Mouse (Mus musculus) intestine, embryonic 15.5 days (tissue): Measurements from ENCODE around the gene Plk4. TPM values are rescaled to one million over a fixed set of nuclear protein-coding genes. Genes with fewer than 3 reads are reported as not detected.
"Not testable (repeated sequence)": the region's sequence is repeated elsewhere in the genome, so short reads cannot be mapped to it uniquely, and the experiment has no call there.

Experiments used
- ATAC-seq: fragments of 200-750 bp; cut with Nextera tagmentation; 2 replicates; pipeline ENCODE4 v1.8.0; 2017; ENCODE audit warnings: moderate TSS enrichment, moderate library complexity
- H3K27ac ChIP-seq: fragments of 300-500 bp; sonication (generic); 2 replicates; pipeline ENCODE4 v1.5.1; 2015; ENCODE audit warnings: mild to moderate bottlenecking, inconsistent platforms
- H3K27me3 ChIP-seq: fragments of 300-500 bp; sonication (generic); replicated peaks from 2 replicates; pipeline ENCODE4 v1.6.1; 2015; ENCODE audit warnings: inconsistent platforms
- H3K36me3 ChIP-seq: fragments of 300-500 bp; sonication (generic); 2 replicates; pipeline ENCODE4 v1.6.1; 2015; ENCODE audit warnings: inconsistent platforms
- H3K4me1 ChIP-seq: fragments of 300-500 bp; sonication (generic); replicated peaks from 2 replicates; pipeline ENCODE4 v1.6.1; 2015; ENCODE audit warnings: inconsistent platforms
- H3K4me2 ChIP-seq: fragments of 300-500 bp; sonication (generic); replicated peaks from 2 replicates; pipeline ENCODE4 v1.6.1; 2015; ENCODE audit warnings: mild to moderate bottlenecking, inconsistent platforms
- H3K4me3 ChIP-seq: fragments of 300-500 bp; sonication (generic); replicated peaks from 2 replicates; pipeline ENCODE4 v1.5.1; 2015; ENCODE audit warnings: inconsistent platforms
- H3K9ac ChIP-seq: fragments of 300-500 bp; sonication (generic); 2 replicates; pipeline ENCODE4 v1.6.1; 2015; ENCODE audit warnings: inconsistent platforms
- H3K9me3 ChIP-seq: fragments of 300-500 bp; sonication (generic); 2 replicates; pipeline ENCODE4 v1.6.1; 2016; ENCODE audit warnings: inconsistent platforms
- WGBS: fragments of 180-500 bp; shearing (Covaris S2); methylation state at CpG from one replicate; pipeline ENCODE4 v1.1.7; 2015; 5-methylcytosine and 5-hydroxymethylcytosine counted together
- polyA plus RNA-seq: library from polyadenylated mRNA; unstranded; fragments of >200 nt; fragmentation: Nextera tagmentation; extraction: Ambion mirVana; gene quantifications from 2 replicates; pipeline ENCODE4 v1.2.1, GENCODE M21; 2015

The Plk4 gene
- polyA plus RNA-seq, 1 experiment from 2014 or later: 44.5 TPM

DNA sequence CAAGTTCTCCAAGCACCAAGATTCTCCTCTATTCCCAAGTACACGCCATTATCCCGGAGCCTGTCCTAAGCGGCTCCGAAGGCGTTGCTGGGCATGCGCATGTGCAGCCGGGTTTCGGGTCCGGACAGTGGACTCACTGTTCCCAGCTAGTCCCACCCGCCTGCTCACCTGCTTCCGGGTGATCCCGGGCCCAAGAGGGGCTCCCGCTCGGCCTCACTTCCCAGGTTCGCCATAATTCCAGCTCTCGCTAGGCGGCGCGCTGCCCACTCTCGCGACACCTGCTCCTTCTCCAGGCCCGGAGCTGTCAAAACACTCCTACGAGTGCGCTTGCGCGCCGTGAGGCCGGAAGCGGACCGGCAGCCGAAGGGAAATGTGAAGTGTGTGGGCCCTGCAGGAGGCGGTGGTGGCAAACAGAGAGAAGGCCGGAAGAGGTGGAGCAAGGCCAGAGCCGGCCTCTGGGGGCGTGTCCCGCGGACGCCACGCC lies 46.7 kb downstream of the Plk4 start, which contains the start of gene Mfsd8:
TSS of gene Mfsd8 (minus strand) at position 414 of the 484 bp plus-strand sequence.
- H3K4me2 ChIP-seq: peak within 1 kb of the TSS; percentile 79
- not testable (repeated sequence) for H3K4me1 ChIP-seq, H3K9me3 ChIP-seq, H3K27me3 ChIP-seq, H3K36me3 ChIP-seq
- H3K27ac ChIP-seq: peak within 1 kb of the TSS; percentile 68
- peak; percentile 99 for ATAC-seq
- peak within 1 kb of the TSS; percentile 51 for H3K4me3 ChIP-seq
- peak within 1 kb of the TSS; percentile 45 for H3K9ac ChIP-seq
- under 1% methylated on average over 39 of the region's 39 CpGs for WGBS

- 0% methylated on average over 3 of the region's 4 CpGs for WGBS
- H3K27ac ChIP-seq: peak within 1 kb of the TSS; percentile 68
- peak within 1 kb of the TSS; percentile 45 for H3K9ac ChIP-seq
- H3K4me3 ChIP-seq: peak within 1 kb of the TSS; percentile 51
- H3K36me3 ChIP-seq, ATAC-seq, H3K27me3 ChIP-seq, H3K9me3 ChIP-seq, H3K4me1 ChIP-seq: not testable (repeated sequence)
- H3K4me2 ChIP-seq: peak within 1 kb of the TSS; percentile 79
Measured at GRCm38 (mm10) chr3:40846957-40847017, 47.0 kb downstream of the Plk4 start, which contains the start of gene Abhd18. Gene Abhd18, plus strand, starts transcription at chr3:40846970.

GRCm38 (mm10) chr3:40847018-40847417 lies 47.2 kb downstream of the Plk4 start:
- not testable (repeated sequence) for H3K27me3 ChIP-seq, H3K36me3 ChIP-seq, ATAC-seq, H3K9me3 ChIP-seq, H3K4me1 ChIP-seq
- peak overlapping the region; percentile 51 for H3K4me3 ChIP-seq
- H3K4me2 ChIP-seq: peak overlapping the region; percentile 79
- H3K27ac ChIP-seq: peak overlapping the region; percentile 68
- H3K9ac ChIP-seq: peak overlapping the region; percentile 45
- under 1% methylated on average over 20 of the region's 21 CpGs for WGBS

DNA sequence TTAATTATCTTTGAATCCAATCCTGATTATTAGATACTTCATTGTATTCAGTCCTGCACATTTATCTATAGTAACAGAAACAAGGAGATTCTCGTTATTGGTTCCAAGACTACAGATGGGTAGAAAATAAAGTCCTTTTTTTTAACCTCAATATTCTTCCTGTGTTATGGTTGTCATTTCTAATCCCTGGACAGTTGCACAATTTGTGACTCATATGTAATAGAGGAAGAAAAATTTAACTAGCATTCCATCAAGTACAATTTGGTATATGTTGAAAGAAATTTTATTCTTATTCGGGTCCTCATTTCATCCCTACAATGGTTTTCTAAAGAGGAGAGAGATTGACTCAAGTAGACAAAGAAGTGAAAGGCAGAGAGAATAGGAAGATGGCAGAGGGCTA lies 48.1 kb downstream of the Plk4 start:
- H3K27ac ChIP-seq, H3K4me2 ChIP-seq, H3K9me3 ChIP-seq, H3K36me3 ChIP-seq, ATAC-seq, H3K9ac ChIP-seq, H3K4me1 ChIP-seq, H3K4me3 ChIP-seq, H3K27me3 ChIP-seq: not testable (repeated sequence)
- 91% methylated on average over 2 of the region's 2 CpGs for WGBS

DNA sequence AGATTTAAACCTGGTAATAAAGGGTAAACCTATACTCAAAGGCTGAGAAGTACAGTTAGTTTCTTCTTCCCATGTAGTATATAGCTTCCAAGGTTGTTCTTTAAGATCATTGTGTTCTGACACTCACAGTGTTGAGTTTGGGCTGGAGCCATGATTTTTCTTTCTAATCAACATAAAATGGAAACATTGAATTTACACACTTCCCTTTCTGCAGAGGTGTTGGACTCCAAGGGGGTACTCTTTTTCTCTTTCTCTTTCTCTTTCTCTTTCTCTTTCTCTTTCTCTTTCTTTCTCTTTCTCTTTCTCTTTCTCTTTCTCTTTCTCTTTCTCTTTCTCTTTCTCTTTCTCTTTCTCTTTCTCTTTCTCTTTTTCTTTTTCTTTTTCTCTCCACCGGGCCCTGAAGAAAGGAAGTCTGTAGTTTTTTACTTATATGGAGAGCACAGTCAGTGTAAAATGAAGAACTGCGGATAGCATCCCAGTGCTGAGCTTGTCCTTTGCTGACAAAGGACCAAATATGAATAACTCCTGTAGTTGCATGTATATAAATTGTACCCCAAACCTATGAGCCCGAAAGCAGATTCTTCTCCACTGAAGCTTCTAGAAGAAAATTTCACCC lies 53.4 kb downstream of the Plk4 start:
- not testable (repeated sequence) for ATAC-seq, H3K36me3 ChIP-seq, H3K4me3 ChIP-seq, H3K9me3 ChIP-seq, H3K9ac ChIP-seq, H3K27me3 ChIP-seq, H3K4me2 ChIP-seq, H3K4me1 ChIP-seq, H3K27ac ChIP-seq
- WGBS: 88% methylated on average over 3 of the region's 3 CpGs

Other genes starting within 250 kb of the Plk4 start
- 0.15 TPM in 1 of 2 replicates, not detected in the other for gene Slc25a31, start 91.2 kb upstream of the Plk4 start, polyA plus RNA-seq
- gene Hspa4l, start 55.5 kb upstream of the Plk4 start, polyA plus RNA-seq: 13.9 and 14.4 TPM in 2 replicates
- gene Mfsd8, start 46.9 kb downstream of the Plk4 start, polyA plus RNA-seq: 5.2 and 6.1 TPM in 2 replicates
- gene Abhd18, start 47.0 kb downstream of the Plk4 start, polyA plus RNA-seq: 8.1 and 8.9 TPM in 2 replicates
- gene 1700034I23Rik, start 102.5 kb downstream of the Plk4 start, polyA plus RNA-seq: 0.09 and 0.29 TPM in 2 replicates
- 10.4 and 14.0 TPM in 2 replicates for gene Larp1b, start 149.8 kb downstream of the Plk4 start, polyA plus RNA-seq